Mouse (Mus musculus): ENCODE data around the gene Atat1.
A peak's percentile ranks its signal among the peaks of the same experiment; 100 is the strongest.

Atat1 gene

GRCm38 (mm10) chr17:35917463-35918251 is 7.8 kb upstream of the Atat1 start:
- DNase-seq (ENCODE audit: low spot score): no peak

- DNase-seq (ENCODE audit: low spot score): no peak
Observed at GRCm38 (mm10) chr17:35917143-35917462, 7.2 kb upstream of the Atat1 start.

GRCm38 (mm10) chr17:35916297-35917142 is 6.6 kb upstream of the Atat1 start, which contains the start of the genes Mrps18b and Ppp1r10:
Mrps18b (minus strand) TSS chr17:35916389.
Ppp1r10 (plus strand) TSS chr17:35916434.
- peak; percentile 97 for DNase-seq (ENCODE audit: low spot score)

GRCm38 (mm10) chr17:35915538-35916296 is 5.8 kb upstream of the Atat1 start:
- no peak for DNase-seq (ENCODE audit: low spot score)

- DNase-seq (ENCODE audit: low spot score): no peak
Observed at GRCm38 (mm10) chr17:35914975-35915374, 5.1 kb upstream of the Atat1 start.

GRCm38 (mm10) chr17:35909186-35909918 is 523 bp downstream of the Atat1 start:
- no peak for DNase-seq (ENCODE audit: low spot score)

- no peak for DNase-seq (ENCODE audit: low spot score)
Observed at GRCm38 (mm10) chr17:35907609-35908008, 2.3 kb downstream of the Atat1 start.

- no peak for DNase-seq (ENCODE audit: low spot score)
Observed at GRCm38 (mm10) chr17:35905587-35905986, 4.3 kb downstream of the Atat1 start.

- DNase-seq (ENCODE audit: low spot score): no peak
Observed at GRCm38 (mm10) chr17:35903992-35904355, 5.9 kb downstream of the Atat1 start.

GRCm38 (mm10) chr17:35903343-35903991 is 6.4 kb downstream of the Atat1 start:
- DNase-seq (ENCODE audit: low spot score): no peak

- no peak for DNase-seq (ENCODE audit: low spot score)
Observed at GRCm38 (mm10) chr17:35900636-35901035, 9.2 kb downstream of the Atat1 start.

- DNase-seq (ENCODE audit: low spot score): no peak
Observed at GRCm38 (mm10) chr17:35897644-35898573, 12.0 kb downstream of the Atat1 start.

GRCm38 (mm10) chr17:35896781-35897643 is 12.9 kb downstream of the Atat1 start, which contains the start of gene 2310061I04Rik:
2310061I04Rik (minus strand) TSS chr17:35897431.
- peak; percentile 39 for DNase-seq (ENCODE audit: low spot score)

GRCm38 (mm10) chr17:35887725-35888124 is 22.1 kb downstream of the Atat1 start:
- DNase-seq (ENCODE audit: low spot score): no peak

- no peak for DNase-seq (ENCODE audit: low spot score)
Observed at GRCm38 (mm10) chr17:35883777-35884176, 26.1 kb downstream of the Atat1 start.

- DNase-seq (ENCODE audit: low spot score): no peak
Observed at GRCm38 (mm10) chr17:35882924-35883323, 27.0 kb downstream of the Atat1 start.

- DNase-seq (ENCODE audit: low spot score): peak; percentile 83
Observed at GRCm38 (mm10) chr17:35879245-35880057, 30.4 kb downstream of the Atat1 start, which contains the start of gene Dhx16. Dhx16 (plus strand) TSS chr17:35879819.

- DNase-seq (ENCODE audit: low spot score): no peak
Observed at GRCm38 (mm10) chr17:35874721-35875120, 35.2 kb downstream of the Atat1 start.

Measured in urinary bladder, postnatal 10 days (tissue).